Mouse (Mus musculus): ENCODE results near the gene Scg2.

The Scg2 gene

GRCm38 (mm10) chr1:79439609-79440308, at the start of gene Scg2:
Gene Scg2, minus strand, starts transcription at chr1:79440120.
- DNase-seq (ENCODE audit: low spot score): no peak

DNA sequence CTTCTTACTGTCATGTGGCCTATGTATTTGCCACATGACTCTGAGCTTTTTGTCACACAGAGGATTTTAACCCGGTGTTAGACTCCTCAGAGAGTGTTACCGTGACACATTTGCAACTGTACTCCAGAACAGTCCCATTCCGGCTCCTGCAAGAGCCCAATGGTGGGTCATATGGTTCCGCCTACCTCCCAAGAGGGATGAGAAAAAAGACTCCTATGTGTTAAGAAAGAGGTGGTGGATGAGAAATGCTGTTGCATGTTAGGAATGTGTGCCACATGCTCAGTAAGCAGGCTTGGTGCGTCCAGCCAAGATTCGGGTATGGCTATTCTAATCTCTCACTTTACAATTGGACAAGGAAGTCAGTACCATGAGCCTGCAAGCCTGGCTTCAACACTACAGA, 45.6 kb upstream of the Scg2 start:
- no peak for DNase-seq (ENCODE audit: low spot score)

DNA sequence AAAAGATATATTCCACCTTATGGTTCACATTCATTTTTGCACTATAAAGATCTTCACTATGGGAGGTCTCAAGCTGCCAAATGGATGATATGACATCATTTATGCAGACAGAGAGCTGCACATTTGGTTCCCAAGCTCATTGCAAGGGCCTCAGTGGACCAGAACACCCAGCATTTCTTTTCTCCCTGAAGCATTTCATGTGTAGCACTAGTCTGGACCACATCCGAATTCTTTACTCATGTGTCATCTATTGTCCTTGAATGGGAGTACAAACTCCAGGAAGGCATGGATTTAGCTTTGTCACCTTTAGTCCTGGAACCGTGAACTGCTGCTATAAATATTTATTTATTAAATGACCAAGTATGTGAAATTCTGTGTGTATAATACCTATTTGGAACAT, 30.9 kb upstream of the Scg2 start:
- DNase-seq (ENCODE audit: low spot score): no peak

DNA sequence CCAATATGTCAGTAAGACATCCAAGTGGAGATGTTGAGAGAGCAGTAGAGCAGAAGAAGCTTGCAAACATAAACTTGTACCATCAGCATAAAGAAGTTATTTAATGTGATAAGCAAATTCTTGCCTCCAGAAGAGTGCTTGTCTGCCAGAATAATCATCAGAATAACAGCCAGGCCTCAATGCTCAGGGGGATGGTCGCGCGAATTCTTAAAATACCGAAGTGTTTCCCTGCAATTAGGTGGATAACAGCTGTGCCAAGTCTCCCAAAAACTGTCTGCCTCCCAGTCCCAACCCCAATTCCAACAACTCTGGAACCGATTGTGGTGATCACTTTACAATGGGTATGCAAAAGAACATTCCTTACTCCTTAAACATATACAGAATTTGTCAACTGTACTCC, 30.0 kb upstream of the Scg2 start:
- DNase-seq (ENCODE audit: low spot score): no peak

GRCm38 (mm10) chr1:79466585-79466984, 26.7 kb upstream of the Scg2 start:
- DNase-seq (ENCODE audit: low spot score): no peak

GRCm38 (mm10) chr1:79458558-79458957, 18.6 kb upstream of the Scg2 start:
- no peak for DNase-seq (ENCODE audit: low spot score)

DNA sequence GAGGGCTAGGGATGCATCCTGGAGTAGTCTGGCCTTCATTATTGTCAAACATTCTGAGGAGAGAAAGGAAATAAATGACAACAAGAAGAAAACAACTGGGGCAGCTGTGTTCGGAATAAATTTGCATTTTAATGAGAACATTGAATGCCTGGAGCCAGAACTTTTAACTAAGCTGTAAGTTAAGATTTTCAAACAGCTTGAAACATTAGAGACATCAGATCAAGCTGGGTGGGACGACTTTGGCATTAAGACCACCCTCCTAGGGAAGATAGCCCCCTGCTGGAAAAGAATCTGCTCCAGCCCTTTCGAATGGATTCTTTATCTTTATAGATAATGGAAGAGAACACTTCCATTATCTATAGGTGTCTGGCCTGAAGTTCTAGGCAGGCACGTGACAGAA, 14.2 kb upstream of the Scg2 start:
- DNase-seq (ENCODE audit: low spot score): no peak

GRCm38 (mm10) chr1:79452339-79452738, 12.4 kb upstream of the Scg2 start:
- no peak for DNase-seq (ENCODE audit: low spot score)

GRCm38 (mm10) chr1:79450343-79451021, 10.6 kb upstream of the Scg2 start:
- DNase-seq (ENCODE audit: low spot score): no peak

DNA sequence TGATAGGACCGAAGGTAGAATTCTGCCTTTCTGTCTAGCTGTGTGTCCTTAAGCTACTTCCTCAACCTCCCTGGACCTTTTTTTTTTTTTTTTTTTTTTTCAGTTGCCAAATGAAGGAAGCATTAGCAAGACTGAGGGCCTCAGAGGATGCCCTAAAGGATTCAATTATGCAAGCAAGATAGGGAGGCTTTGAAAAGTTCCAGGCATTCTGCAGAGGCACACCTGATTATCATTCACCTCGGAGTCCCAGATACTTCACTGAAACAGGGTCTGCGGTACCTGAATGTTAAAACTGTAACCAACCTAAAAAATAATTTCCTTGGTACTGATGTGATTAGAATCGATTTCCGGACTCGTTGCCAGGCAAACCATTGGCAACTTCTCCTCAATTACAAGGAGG, 10.0 kb upstream of the Scg2 start:
- no peak for DNase-seq (ENCODE audit: low spot score)

GRCm38 (mm10) chr1:79445586-79445985, 5.7 kb upstream of the Scg2 start:
- DNase-seq (ENCODE audit: low spot score): no peak

DNA sequence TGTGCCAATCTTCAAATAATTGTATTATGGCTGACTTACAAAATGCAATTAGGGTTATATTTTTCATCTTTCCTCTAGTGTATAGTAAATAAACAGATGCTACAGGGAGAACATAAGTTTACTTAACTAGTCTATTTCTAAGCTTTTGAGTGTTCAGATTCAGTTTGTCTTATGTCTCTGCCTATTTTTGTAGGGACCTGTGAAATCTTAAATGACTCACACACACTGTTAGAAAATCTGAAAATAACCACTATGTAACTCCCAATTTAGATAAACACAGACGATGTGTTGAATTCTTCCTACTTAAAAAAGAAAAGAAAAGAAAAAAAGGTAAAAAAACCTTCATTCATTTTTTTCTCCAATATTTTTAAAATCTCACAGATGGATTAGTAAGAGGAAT, 2.2 kb downstream of the Scg2 start:
- no peak for DNase-seq (ENCODE audit: low spot score)

DNA sequence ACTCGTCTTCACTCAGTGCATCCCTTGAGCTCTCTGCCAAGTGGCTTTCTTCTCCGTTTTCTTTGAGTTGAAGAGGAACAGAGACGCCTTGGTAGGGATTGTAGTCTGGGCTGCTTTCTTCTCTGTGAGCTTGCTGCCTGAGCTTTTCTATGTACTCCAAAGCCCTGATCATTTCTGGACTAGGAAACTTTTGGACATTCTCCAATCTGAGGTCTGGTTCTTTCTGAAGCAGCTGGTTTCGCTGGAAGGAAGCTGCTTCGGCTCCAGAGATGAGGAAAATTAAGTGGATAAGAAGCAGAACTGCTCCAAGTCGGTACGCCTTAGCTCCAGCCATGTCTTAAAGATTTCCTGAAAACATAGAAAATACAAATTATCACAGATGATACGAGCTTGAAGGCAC, 3.2 kb downstream of the Scg2 start:
- no peak for DNase-seq (ENCODE audit: low spot score)

GRCm38 (mm10) chr1:79429058-79429457, 10.9 kb downstream of the Scg2 start:
- DNase-seq (ENCODE audit: low spot score): no peak

- DNase-seq (ENCODE audit: low spot score): no peak
Observed at GRCm38 (mm10) chr1:79415496-79415895, 24.4 kb downstream of the Scg2 start.

DNA sequence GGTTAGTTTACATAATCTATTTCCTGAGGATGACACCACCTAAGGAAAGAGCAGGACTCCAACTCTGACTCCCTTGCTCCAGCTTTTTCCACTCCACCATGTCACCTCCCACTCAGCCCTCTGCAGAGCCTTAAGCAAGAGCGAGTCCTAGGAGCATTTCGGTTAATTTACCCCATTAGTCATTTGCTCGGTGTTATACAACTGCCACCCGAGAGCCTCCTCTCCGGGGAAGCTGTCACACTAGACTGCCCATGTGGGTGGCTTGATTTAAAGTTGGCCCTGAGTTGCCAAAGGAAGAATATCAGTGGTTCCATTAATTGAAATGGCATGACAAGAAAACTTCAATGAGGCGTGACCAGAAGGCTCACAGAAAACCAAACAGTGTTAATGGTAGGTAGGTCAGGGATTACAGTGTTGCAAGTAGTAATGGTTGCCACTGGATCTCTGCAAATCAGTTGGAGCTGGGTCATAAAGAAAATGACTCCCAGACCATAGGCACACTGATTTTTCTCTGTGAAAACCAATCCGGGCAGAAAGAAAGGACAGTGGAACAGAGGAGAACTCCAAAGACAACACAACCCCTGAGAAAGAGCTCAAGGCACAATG, 33.5 kb downstream of the Scg2 start:
- DNase-seq (ENCODE audit: low spot score): no peak

DNA sequence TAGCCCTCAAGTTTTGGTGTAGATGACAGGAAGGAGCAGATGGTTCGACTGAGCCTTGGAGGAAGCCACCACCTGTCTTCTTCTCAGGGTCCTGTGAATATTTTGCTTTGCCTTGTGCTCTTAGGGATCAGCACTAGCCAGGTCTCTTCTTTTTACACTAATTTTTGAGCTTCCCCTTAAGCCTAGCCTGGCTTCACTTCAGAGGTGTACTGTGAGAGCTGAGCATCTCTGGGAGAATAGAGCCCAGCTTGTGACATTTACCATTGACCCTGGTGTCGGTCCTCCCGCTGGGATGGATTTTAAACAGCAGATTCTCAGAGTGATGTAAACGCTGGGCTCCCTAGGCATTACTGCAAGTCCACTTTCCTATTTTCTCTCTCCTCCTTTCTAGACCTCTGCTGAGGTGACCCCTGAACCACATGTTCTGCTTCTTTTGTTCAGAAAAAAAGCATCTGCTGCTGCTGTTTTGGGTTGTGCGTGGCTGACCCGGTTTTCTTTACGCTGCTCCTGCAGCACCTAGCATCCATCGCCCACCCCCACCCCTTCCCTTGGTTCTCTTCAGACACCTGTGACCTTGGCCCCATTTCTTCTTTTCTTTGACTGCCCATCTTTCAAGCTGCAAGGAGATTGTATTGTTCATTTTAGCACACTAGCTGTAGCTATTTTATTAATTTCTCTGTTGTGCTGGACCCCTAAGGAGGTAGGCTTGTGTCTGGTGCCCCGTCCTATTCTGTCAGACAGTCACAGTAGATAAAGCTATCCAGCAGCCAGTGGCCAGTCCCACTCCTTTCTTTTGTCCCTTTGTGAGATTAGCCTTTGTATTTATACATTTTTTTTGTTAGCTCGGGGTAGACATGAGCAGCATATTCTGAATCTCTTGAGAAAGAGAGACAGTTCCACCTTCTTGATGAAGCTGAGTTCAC, 38.6 kb downstream of the Scg2 start:
- DNase-seq (ENCODE audit: low spot score): no peak

GRCm38 (mm10) chr1:79400284-79400683, 39.6 kb downstream of the Scg2 start:
- DNase-seq (ENCODE audit: low spot score): no peak

All from spleen, adult 12 weeks (tissue).